Mouse (Mus musculus) embryonic facial prominence, embryonic 12.5 days (tissue): ENCODE measurements around the gene Higd1b. TPM values are rescaled to one million over a fixed set of nuclear protein-coding genes. Genes with fewer than 3 reads are reported as not detected.

Experiments
- ATAC-seq: fragments of 200-750 bp; cut with Nextera tagmentation; 2 replicates; pipeline ENCODE4 v1.8.0; 2017; ENCODE audit not compliant: insufficient number of reproducible peaks, insufficient read depth, low FRiP score, low TSS enrichment
- H3K27ac ChIP-seq: fragments of 300-500 bp; sonication (generic); 2 replicates; pipeline ENCODE4 v1.5.1; 2016; ENCODE audit warnings: mild to moderate bottlenecking
- H3K27me3 ChIP-seq: fragments of 300-500 bp; sonication (generic); 2 replicates; pipeline ENCODE4 v1.6.1; 2016; ENCODE audit warnings: mild to moderate bottlenecking, moderate library complexity
- H3K36me3 ChIP-seq: fragments of 300-500 bp; sonication (generic); 2 replicates; pipeline ENCODE4 v1.6.1; 2016; ENCODE audit warnings: mild to moderate bottlenecking
- H3K4me1 ChIP-seq: fragments of 300-500 bp; sonication (generic); 2 replicates; pipeline ENCODE4 v1.6.1; 2016
- H3K4me2 ChIP-seq: fragments of 300-500 bp; sonication (generic); replicated peaks from 2 replicates; pipeline ENCODE4 v1.6.1; 2016; ENCODE audit warnings: mild to moderate bottlenecking, moderate library complexity
- H3K4me3 ChIP-seq: fragments of 300-500 bp; sonication (generic); 2 replicates; pipeline ENCODE4 v1.5.1; 2016; ENCODE audit warnings: mild to moderate bottlenecking
- H3K9ac ChIP-seq: fragments of 300-500 bp; sonication (generic); 2 replicates; pipeline ENCODE4 v1.6.1; 2016; ENCODE audit warnings: mild to moderate bottlenecking, moderate library complexity
- H3K9me3 ChIP-seq: fragments of 300-500 bp; sonication (generic); 2 replicates; pipeline ENCODE4 v1.6.1; 2016; ENCODE audit warnings: mild to moderate bottlenecking, moderate library complexity
- WGBS: fragments of 180-500 bp; shearing (Covaris S2); methylation state at CpG from one replicate; pipeline ENCODE4 v1.1.7; 2016; 5-methylcytosine and 5-hydroxymethylcytosine counted together
- polyA plus RNA-seq: library from polyadenylated mRNA; unstranded; fragments of >200 nt; fragmentation: Nextera tagmentation; extraction: Ambion mirVana; gene quantifications from 2 replicates; pipeline ENCODE4 v1.2.1, GENCODE M21; 2016

The Higd1b gene
- polyA plus RNA-seq, 1 experiment from 2014 or later = not detected

GRCm38 (mm10) chr11:102884616-102885219 lies 49.1 kb downstream of the Higd1b start, which contains the start of gene Fam187a:
Gene Fam187a (plus strand): TSS chr11:102885169.
- whole genome bisulfite sequencing = 58% methylated on average over 10 of the region's 10 CpGs
- no peak within 1 kb of the TSS for H3K4me2 ChIP-seq

GRCm38 (mm10) chr11:102887433-102887832 lies 51.8 kb downstream of the Higd1b start:
- ATAC-seq = no peak
- WGBS = 88% methylated on average over 5 of the region's 5 CpGs
- H3K27me3 ChIP-seq = peaks cover 11% of the 10 kb centered on the region

More at GRCm38 (mm10) chr11:102884616-102885219, 49.1 kb downstream of the Higd1b start, which contains the start of gene Fam187a:
- no peak for ATAC-seq
- Histone ChIP-seq H3K9ac (no peak within 1 kb of the TSS), H3K9me3 (no peaks in the 10 kb centered on the region), H3K4me1 (peaks cover 15% of the 10 kb centered on the region), H3K4me3 (no peak within 1 kb of the TSS), H3K27me3 (peaks cover 3% of the 10 kb centered on the region), H3K36me3 (no peaks in the 10 kb centered on the region), H3K27ac (no peak within 1 kb of the TSS)

More at GRCm38 (mm10) chr11:102887433-102887832, 51.8 kb downstream of the Higd1b start:
- H3K27ac ChIP-seq = no peak overlapping the region
- no peak overlapping the region for H3K9ac ChIP-seq
- 0 out of 2 replicates have a peak, but pooled peaks cover 5% of the 10 kb centered on the region for H3K4me1 ChIP-seq
- H3K36me3 ChIP-seq = no peaks in the 10 kb centered on the region
- no peak overlapping the region for H3K4me2 ChIP-seq
- H3K9me3 ChIP-seq = no peaks in the 10 kb centered on the region
- H3K4me3 ChIP-seq = no peak overlapping the region

Other genes with a start within 250 kb of the Higd1b start
- 93.6 and 97.8 TPM in 2 replicates for gene Fzd2, start 231.5 kb upstream of the Higd1b start, polyA plus RNA-seq
- 0.65 and 1.3 TPM in 2 replicates for gene Meioc, start 172.1 kb upstream of the Higd1b start, polyA plus RNA-seq
- 49.3 and 52.1 TPM in 2 replicates for gene Ccdc43, start 138.1 kb upstream of the Higd1b start, polyA plus RNA-seq
- 23.2 and 25.0 TPM in 2 replicates for gene Adam11, start 74.4 kb upstream of the Higd1b start, polyA plus RNA-seq
- 103 and 105 TPM in 2 replicates for gene Gjc1, start 16.1 kb upstream of the Higd1b start, polyA plus RNA-seq
- 233 and 246 TPM in 2 replicates for gene Eftud2, start 45.1 kb downstream of the Higd1b start, polyA plus RNA-seq
- gene Ccdc103, start 45.4 kb downstream of the Higd1b start, polyA plus RNA-seq = 1.0 and 1.7 TPM in 2 replicates
- 0.14 TPM in 1 of 2 replicates, not detected in the other for gene Fam187a, start 49.3 kb downstream of the Higd1b start, polyA plus RNA-seq
- 0.29 and 0.41 TPM in 2 replicates for gene Gfap, start 65.1 kb downstream of the Higd1b start, polyA plus RNA-seq
- 10.3 and 10.6 TPM in 2 replicates for gene Kif18b, start 89.3 kb downstream of the Higd1b start, polyA plus RNA-seq
- gene C1ql1, start 110.8 kb downstream of the Higd1b start, polyA plus RNA-seq = 3.7 and 3.9 TPM in 2 replicates
- 45.7 and 50.8 TPM in 2 replicates for gene Nmt1, start 192.3 kb downstream of the Higd1b start, polyA plus RNA-seq
- 170 and 174 TPM in 2 replicates for gene Dcakd, start 192.5 kb downstream of the Higd1b start, polyA plus RNA-seq